Mouse (Mus musculus) retina, embryonic 14.5 days (tissue): ENCODE data around the gene Banp.

Experiments
- DNase-seq: peaks from one replicate; pipeline ENCODE4 v3.0.0-alpha.2; 2015; ENCODE audit warnings: low spot score

Gene Banp

DNA sequence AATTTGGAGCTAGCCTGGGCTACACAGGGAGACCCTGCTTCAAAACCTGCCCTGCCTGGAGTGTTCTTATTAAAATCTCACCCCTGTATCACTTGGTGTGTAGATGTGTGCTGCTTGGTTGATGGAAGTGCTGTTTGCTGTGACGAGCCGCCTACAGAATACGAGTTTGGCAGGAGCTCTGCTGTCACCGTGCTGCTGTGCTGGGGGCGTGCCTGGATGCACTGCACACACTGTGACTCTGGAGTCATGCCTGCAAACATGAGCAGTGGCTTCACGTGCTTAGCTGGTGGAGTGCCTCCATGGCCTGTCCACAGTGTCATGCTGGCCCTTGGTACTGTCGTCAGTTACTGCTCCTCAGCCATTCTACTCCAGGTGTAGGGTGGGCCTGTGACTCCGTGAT, 109.4 kb downstream of the Banp start:
- no peak for DNase-seq

DNA sequence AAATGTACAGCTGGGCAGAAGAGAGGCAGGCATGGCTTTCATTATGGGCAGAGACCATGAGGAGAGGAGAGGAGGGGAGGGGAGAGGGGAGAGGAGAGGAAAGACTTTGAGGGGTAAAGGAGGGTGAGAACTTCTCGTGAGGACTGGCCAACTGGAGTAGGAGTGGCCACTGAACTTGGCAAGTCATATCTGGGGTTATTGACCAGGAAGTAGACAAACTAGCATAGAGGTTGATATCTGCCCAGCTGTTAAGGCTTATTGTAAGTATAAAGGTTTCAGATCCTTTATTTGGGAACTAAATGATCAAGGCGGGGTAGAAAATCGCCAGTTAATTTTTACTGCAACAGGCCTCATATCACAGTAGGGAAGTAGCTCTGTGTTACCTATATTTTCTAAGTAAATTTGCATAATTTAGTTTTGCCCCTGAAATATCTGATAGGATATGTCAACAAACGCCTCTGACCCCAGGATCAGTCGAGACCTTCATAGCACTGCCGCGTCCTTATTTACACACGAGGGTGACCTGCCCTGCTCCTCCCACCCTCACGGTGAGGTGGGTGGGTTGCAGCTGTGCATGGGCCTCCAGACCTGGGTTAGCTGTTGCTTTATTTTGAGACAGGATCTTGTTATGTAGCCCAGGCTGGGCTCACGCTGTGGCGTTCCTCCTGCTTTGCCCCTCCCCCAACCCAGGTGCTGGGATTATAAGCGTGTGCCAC, 113.1 kb downstream of the Banp start:
- DNase-seq, result no peak

- DNase-seq, result no peak
Measured at GRCm38 (mm10) chr8:122064353-122064752, 114.8 kb downstream of the Banp start.

DNA sequence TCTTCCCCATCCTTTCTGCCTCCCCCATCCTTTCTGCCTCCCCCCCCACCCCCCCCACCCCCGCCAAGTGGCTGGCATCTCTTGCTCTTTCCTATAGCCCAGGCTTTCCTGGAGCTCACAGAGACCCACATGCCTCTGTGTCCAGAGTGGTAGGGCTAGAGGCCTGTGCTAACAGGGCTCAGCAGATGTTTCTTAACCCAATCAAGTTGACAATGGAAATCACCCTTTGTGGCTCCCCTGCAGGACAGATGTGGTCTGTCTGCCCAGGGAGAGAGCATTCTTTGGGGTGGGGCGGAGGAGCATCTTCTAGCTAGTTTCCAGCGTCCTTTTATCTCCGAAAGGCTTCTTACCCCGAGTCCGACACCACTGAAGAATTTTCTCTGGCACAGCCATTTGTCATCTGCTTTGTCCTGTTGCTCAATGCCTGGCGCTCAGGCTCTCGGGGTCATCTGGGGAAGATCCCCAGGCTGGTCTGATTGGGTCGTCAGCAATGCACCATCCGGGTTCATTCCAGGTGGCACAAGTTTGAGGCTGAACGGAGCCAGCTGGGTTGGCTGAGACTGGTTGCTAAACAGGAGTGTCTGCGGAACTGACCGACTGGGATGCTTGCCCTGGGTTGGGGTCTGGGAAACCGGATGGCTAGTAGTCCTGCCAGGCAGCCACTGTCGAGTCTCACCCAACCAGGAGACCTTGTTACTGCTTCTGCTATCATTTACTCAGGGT, 118.4 kb downstream of the Banp start:
- DNase-seq, result no peak

DNA sequence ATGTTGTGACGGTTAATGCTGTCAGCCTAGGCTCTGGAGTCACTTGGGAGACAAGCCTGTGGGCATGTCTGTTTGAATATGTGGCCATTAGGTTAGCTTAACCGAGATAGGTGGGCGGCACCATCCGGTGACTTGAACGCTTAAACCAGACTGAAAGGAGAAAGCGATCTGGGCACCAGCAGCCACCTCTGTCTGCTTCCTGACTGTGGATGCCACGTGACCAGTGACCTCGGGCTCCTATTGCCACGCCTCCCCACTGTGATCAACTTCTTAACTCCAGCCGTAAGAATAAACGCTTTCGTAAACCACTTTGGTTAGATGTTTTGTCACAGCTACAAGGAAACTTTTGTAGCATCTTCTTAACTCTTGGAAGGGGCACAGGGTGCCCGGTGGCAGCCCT, 119.1 kb downstream of the Banp start:
- DNase-seq, result no peak

DNA sequence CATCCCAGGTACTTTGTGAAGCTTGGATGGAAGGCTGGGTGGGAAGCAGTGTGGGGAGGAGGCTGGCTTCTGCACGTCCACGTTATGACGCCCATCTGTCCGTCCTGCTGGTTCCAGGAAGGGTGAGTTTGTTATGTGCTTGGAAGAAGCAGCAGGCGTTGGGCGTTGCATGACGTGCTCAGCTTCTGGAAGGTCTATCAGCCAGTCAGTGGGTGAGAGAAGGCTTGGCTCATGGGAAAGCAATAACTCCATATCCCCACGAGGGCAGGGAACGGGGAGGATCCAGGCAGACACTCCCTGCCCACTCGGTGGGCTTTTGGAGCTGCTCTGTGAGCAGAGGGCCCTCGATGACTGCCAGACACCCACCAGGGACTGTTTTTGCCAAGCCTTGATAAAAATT, 119.7 kb downstream of the Banp start:
- DNase-seq, result no peak

GRCm38 (mm10) chr8:122071193-122071592, 121.6 kb downstream of the Banp start:
- no peak for DNase-seq

- no peak for DNase-seq
Measured at GRCm38 (mm10) chr8:122073964-122074363, 124.4 kb downstream of the Banp start.

DNA sequence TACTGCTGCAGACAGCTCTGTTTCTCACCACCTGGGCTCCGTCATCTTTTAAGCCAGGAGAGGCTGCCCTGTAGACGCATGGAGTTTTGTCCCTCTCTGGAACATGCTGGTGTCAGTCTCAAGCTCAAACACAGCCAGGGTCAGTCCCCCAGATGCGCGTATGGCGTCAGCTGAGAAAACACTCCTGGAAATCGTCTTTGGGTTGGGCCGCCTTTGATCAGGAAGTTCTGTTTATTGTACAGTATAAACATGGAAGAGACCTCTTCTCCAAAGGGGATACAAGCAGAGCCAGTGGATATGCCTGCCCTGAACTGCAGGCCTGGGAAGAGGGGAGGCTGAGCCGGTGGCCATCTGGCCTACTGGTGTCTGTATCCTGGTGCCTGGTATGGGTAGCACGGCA, 124.9 kb downstream of the Banp start:
- DNase-seq, result no peak

DNA sequence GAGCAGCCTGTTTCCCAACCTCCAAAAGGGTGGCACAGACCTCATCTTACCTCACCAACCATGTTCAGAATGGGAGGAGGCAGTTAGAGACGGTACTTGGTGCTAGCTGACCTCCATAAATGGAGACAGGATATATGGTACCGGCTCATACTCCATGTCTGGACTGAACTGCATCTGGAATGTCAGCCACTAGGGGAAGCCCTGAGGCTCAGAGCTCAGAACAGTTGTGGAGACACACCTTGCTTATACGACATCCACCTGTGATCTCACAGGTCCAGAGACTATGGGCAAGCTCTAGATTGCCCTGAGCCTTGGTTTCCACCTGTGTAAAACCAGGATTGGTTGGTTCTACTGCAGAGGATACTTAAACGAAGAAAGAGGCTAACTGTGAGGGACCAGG, 125.4 kb downstream of the Banp start:
- no peak for DNase-seq

- DNase-seq, result no peak
Measured at GRCm38 (mm10) chr8:122076183-122076842, 126.8 kb downstream of the Banp start.

DNA sequence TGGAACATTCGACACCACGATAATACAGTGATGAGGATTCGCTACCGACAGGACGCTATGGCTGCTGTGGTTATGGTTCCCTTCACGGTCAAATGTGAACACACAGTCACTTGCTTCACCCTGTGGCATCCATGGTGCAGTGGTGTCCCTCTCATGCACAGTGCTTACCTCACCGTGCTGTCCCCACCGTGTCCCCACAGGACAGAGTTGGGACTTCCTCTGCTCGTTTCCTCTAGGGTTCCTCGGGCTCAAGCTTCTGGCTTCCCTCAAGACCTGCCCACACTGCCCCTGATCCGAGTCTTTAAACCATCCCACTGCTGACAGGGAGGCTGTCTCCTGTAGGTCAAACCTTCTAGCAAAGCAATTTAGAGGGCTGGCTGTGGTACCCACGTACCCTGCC, 128.8 kb downstream of the Banp start:
- no peak for DNase-seq
